Mouse (Mus musculus): ENCODE measurements around the gene Drd3.

DNA sequence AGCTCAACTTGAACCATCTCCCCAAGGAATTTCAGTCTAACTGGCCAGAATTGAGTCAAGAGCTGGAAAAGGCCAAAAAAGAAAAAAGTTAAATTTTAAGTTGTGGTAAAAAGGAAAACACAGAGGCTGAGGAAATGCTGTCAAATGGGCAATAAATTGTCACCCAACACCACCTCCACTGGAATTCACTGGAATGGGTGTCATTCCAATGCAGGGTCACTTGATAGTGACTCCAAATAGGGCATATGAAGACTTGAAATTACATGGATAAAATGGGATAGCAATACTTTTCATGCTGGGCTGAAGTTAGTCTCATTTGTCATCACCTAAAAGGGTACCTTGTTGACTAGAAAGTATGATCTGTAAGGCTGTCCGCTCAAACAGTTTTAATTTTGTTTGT, 18.9 kb downstream of the Drd3 start:
- TF ChIP-seq BHLHE40 (IDR thresholded peaks at IDR 0.05; ENCODE audit: low read depth, low read length) (no peak), POLR2AphosphoS2 (IDR thresholded peaks at IDR 0.05; ENCODE audit: low read depth, low read length) (no peak), POLR2A (IDR thresholded peaks at IDR 0.05; ENCODE audit: low read depth, low read length) (no peak), CTCF (conservative IDR thresholded peaks at IDR 0.05 in 1 of 2, IDR thresholded peaks at IDR 0.05 in 1 of 2; ENCODE audit: low read depth in 2 of 2, low read length in 2 of 2) (no peak), ZKSCAN1 (IDR thresholded peaks at IDR 0.05; ENCODE audit: borderline replicate concordance, low read depth, low read length) (no peak), ELF1 (IDR thresholded peaks at IDR 0.05; ENCODE audit: low read depth, low read length) (no peak), JUND (conservative IDR thresholded peaks at IDR 0.05; ENCODE audit: low read depth, low read length) (no peak), RCOR1 (conservative IDR thresholded peaks at IDR 0.05; ENCODE audit: low read depth, low read length) (no peak), MAFK (IDR thresholded peaks at IDR 0.05; ENCODE audit: insufficient replicate concordance, low read length) (no peak)

Data from CH12.LX (cell line).